Mouse (Mus musculus) CH12.LX (cell line): ENCODE results near the gene Gm1673. TPM values are rescaled to one million over a fixed set of nuclear protein-coding genes. Genes with fewer than 3 reads are reported as not detected.

Source experiments
- DNase-seq: peaks from one replicate; pipeline ENCODE4 v3.0.0-alpha.2; 2013; ENCODE audit errors: extremely low read depth
- H3K27ac ChIP-seq: 2 replicates; pipeline ENCODE4 v1.5.1; 2012; ENCODE audit warnings: low read depth, mild to moderate bottlenecking, control low read depth, moderate library complexity; ENCODE audit not compliant: insufficient read depth
- H3K27me3 ChIP-seq: replicated peaks from 2 replicates; pipeline ENCODE3; 2012; ENCODE audit warnings: inconsistent platforms
- H3K36me3 ChIP-seq, 2 experiments: replicated peaks in 1 of 2; 2 replicates each; pipeline versions ENCODE3 to v1.6.1; 2012; ENCODE audit warnings: inconsistent platforms in 1 of 2, low read length in 1 of 2, mild to moderate bottlenecking in 1 of 2, mixed read lengths in 1 of 2, moderate library complexity in 1 of 2; ENCODE audit not compliant: control insufficient read depth in 1 of 2, insufficient read depth in 1 of 2
- H3K4me1 ChIP-seq, 2 experiments: 2 replicates each; pipeline ENCODE4 v1.6.1; 2012; ENCODE audit warnings: inconsistent platforms in 1 of 2, moderate library complexity in 1 of 2; ENCODE audit not compliant: insufficient read depth in 2 of 2, control insufficient read depth in 1 of 2
- H3K4me2 ChIP-seq: 2 replicates; pipeline ENCODE4 v1.6.1; 2012; ENCODE audit warnings: low read depth, mild to moderate bottlenecking, control low read depth; ENCODE audit not compliant: poor library complexity, insufficient read depth, severe bottlenecking
- H3K4me3 ChIP-seq, 3 experiments: fragments of 150-350 bp in 1 of 3; sonication (generic) in 1 of 3; replicated peaks in 1 of 3; 2 replicates each; pipeline versions ENCODE3 to v1.5.1; 2011 to 2012; ENCODE audit warnings: low read depth in 2 of 3, low read length in 2 of 3, mild to moderate bottlenecking in 2 of 3, moderate library complexity in 2 of 3, control low read depth in 1 of 3, improper control_type of control experiment in 1 of 3, inconsistent platforms in 1 of 3, mixed read lengths in 1 of 3; ENCODE audit not compliant: poor library complexity in 1 of 3
- H3K79me2 ChIP-seq: replicated peaks from 2 replicates; pipeline ENCODE4 v1.6.1; 2012; ENCODE audit warnings: mild to moderate bottlenecking, moderate library complexity; ENCODE audit not compliant: control insufficient read depth, poor library complexity, insufficient read depth, severe bottlenecking; ENCODE audit errors: extremely low read depth
- H3K9ac ChIP-seq: 2 replicates; pipeline ENCODE4 v1.6.1; 2012; ENCODE audit warnings: low read depth, mild to moderate bottlenecking, control low read depth, moderate library complexity; ENCODE audit not compliant: insufficient read depth
- H3K9me3 ChIP-seq: replicated peaks from 2 replicates; pipeline ENCODE3; 2012; ENCODE audit warnings: low read length, inconsistent platforms, mixed read lengths
- BHLHE40 ChIP-seq: IDR thresholded peaks from 2 replicates; pipeline ENCODE4 v1.6.1; 2011; ENCODE audit warnings: mild to moderate bottlenecking, low read depth, low read length, improper control_type of control experiment
- CTCF ChIP-seq, 2 experiments: IDR thresholded peaks in 1 of 2; conservative IDR thresholded peaks in 1 of 2; 2 replicates each; pipeline ENCODE4 v1.5.1; 2011 to 2012; ENCODE audit warnings: low read depth in 2 of 2, low read length in 2 of 2, improper control_type of control experiment in 1 of 2, inconsistent platforms in 1 of 2, mild to moderate bottlenecking in 1 of 2, moderate library complexity in 1 of 2
- E2F4 ChIP-seq: IDR thresholded peaks from 2 replicates; pipeline ENCODE4 v1.6.1; 2011; ENCODE audit warnings: low read depth, low read length, improper control_type of control experiment; ENCODE audit not compliant: insufficient replicate concordance
- ELF1 ChIP-seq: IDR thresholded peaks from 2 replicates; pipeline ENCODE4 v1.6.1; 2014; ENCODE audit warnings: low read depth, mild to moderate bottlenecking, inconsistent platforms, low read length, improper control_type of control experiment
- EP300 ChIP-seq: IDR thresholded peaks from 2 replicates; pipeline ENCODE4 v1.6.1; 2011; ENCODE audit warnings: low read length, improper control_type of control experiment
- IRF4 ChIP-seq: IDR thresholded peaks from 2 replicates; pipeline ENCODE4 v1.6.1; 2014; ENCODE audit warnings: low read depth, mild to moderate bottlenecking, inconsistent platforms, low read length, improper control_type of control experiment
- JUND ChIP-seq: conservative IDR thresholded peaks from 2 replicates; pipeline ENCODE4 v1.6.1; 2011; ENCODE audit warnings: low read depth, low read length, improper control_type of control experiment
- MAFK ChIP-seq: IDR thresholded peaks from 2 replicates; pipeline ENCODE4 v1.6.1; 2011; ENCODE audit warnings: low read length, improper control_type of control experiment; ENCODE audit not compliant: insufficient replicate concordance
- MAZ ChIP-seq: IDR thresholded peaks from 2 replicates; pipeline ENCODE4 v1.6.1; 2012; ENCODE audit warnings: low read depth, mild to moderate bottlenecking, inconsistent platforms, low read length, improper control_type of control experiment, moderate library complexity
- MEF2A ChIP-seq: IDR thresholded peaks from 2 replicates; pipeline ENCODE4 v1.6.1; 2014; ENCODE audit warnings: low read depth, mild to moderate bottlenecking, inconsistent platforms, low read length, improper control_type of control experiment, borderline replicate concordance
- PAX5 ChIP-seq: IDR thresholded peaks from 2 replicates; pipeline ENCODE4 v1.6.1; 2012; ENCODE audit warnings: low read length, inconsistent platforms, mixed read lengths
- RCOR1 ChIP-seq: conservative IDR thresholded peaks from 2 replicates; pipeline ENCODE4 v1.6.1; 2012; ENCODE audit warnings: low read depth, mild to moderate bottlenecking, inconsistent platforms, low read length, improper control_type of control experiment
- SIN3A ChIP-seq: IDR thresholded peaks from 2 replicates; pipeline ENCODE4 v1.6.1; 2012; ENCODE audit warnings: low read length, improper control_type of control experiment, inconsistent platforms
- SMC3 ChIP-seq: IDR thresholded peaks from 2 replicates; pipeline ENCODE4 v1.6.1; 2011; ENCODE audit warnings: low read depth, low read length, improper control_type of control experiment
- TCF12 ChIP-seq: IDR thresholded peaks from 2 replicates; pipeline ENCODE4 v1.6.1; 2014; ENCODE audit warnings: low read depth, mild to moderate bottlenecking, inconsistent platforms, low read length, improper control_type of control experiment
- USF2 ChIP-seq: conservative IDR thresholded peaks from 2 replicates; pipeline ENCODE4 v1.6.1; 2011; ENCODE audit warnings: low read depth, low read length, improper control_type of control experiment
- ZC3H11A ChIP-seq: IDR thresholded peaks from 2 replicates; pipeline ENCODE4 v1.6.1; 2012; ENCODE audit warnings: low read depth, mild to moderate bottlenecking, inconsistent platforms, low read length, improper control_type of control experiment
- ZNF384 ChIP-seq: IDR thresholded peaks from 2 replicates; pipeline ENCODE4 v1.6.1; 2012; ENCODE audit warnings: low read depth, low read length, improper control_type of control experiment, inconsistent platforms
- dilution Hi-C: fragments of 300-500 bp; cut with MboI; formaldehyde crosslinking; loops from 2 replicates; pipeline ENCODE4 v1.14.3; 2020; ENCODE audit warnings: low sequenced_read_pairs; ENCODE audit not compliant: extremely low pct_unique_long_range_greater_than_20kb, extremely low pct_ligation_motif_present
- in situ Hi-C: fragments of 300-500 bp; cut with MboI; formaldehyde crosslinking; loops from 3 replicates; pipeline ENCODE4 v1.14.3; 2019; ENCODE audit warnings: low sequenced_read_pairs, low pct_ligation_motif_present, low pct_unique_long_range_greater_than_20kb, mixed read lengths
- polyA plus RNA-seq: library from polyadenylated mRNA; unstranded; fragments of >175 nt; gene quantifications from 2 replicates; pipeline ENCODE4 v1.2.1, GENCODE M21; 2012; ENCODE audit warnings: low read depth; ENCODE audit not compliant: insufficient read length
- total RNA-seq, 2 experiments: library from RNA; depleted of rRNA; stranded (reverse); fragments of 300-350 nt in 1 of 2; fragments of >200 nt in 1 of 2; gene quantifications; 2 replicates each; pipeline ENCODE4 v1.2.3; 2012 to 2014

Gm1673 gene
- total and polyA plus RNA-seq, 3 experiments, result not detected

- no peaks in the 10 kb centered on the region for H3K27me3 ChIP-seq
Observed at GRCm38 (mm10) chr5:34000809-34001208, 17.6 kb downstream of the Gm1673 start.

GRCm38 (mm10) chr5:34001401-34001800, 18.2 kb downstream of the Gm1673 start:
- DNase-seq, result no peak
- H3K79me2 ChIP-seq, result no peaks in the 10 kb centered on the region
- H3K9me3 ChIP-seq, result peaks cover 12% of the 10 kb centered on the region
- TF ChIP-seq MEF2A (no peak), ELF1 (no peak), E2F4 (no peak), JUND (no peak), ZNF384 (no peak), SIN3A (no peak), RCOR1 (no peak), MAFK (no peak), ZC3H11A (no peak), BHLHE40 (no peak), IRF4 (no peak), PAX5 (no peak)
- H3K4me3 ChIP-seq, result no peak overlapping the region
- no peaks in the 10 kb centered on the region for H3K36me3 ChIP-seq
- no peaks in the 10 kb centered on the region; a peak in 1 of 4 replicates for H3K4me1 ChIP-seq
- no peak overlapping the region for H3K9ac ChIP-seq
- no peak overlapping the region for H3K4me2 ChIP-seq
- H3K27ac ChIP-seq, result no peak overlapping the region
- dilution Hi-C loops, result no loop called here
- H3K27me3 ChIP-seq, result no peaks in the 10 kb centered on the region
- in situ Hi-C loops, result no loop called here

More at GRCm38 (mm10) chr5:34000809-34001208, 17.6 kb downstream of the Gm1673 start:
- no peaks in the 10 kb centered on the region for H3K79me2 ChIP-seq
- H3K36me3 ChIP-seq, result no peaks in the 10 kb centered on the region
- DNase-seq, result no peak
- no peak overlapping the region for H3K27ac ChIP-seq
- TF ChIP-seq USF2 (no peak), ELF1 (no peak), TCF12 (no peak), CTCF (conservative IDR thresholded peaks at IDR 0.05 in 1 of 2, IDR thresholded peaks at IDR 0.05 in 1 of 2; ENCODE audit: low read depth in 2 of 2, low read length in 2 of 2) (no peak), EP300 (no peak), SMC3 (no peak), MAZ (no peak), JUND (no peak), E2F4 (no peak)
- in situ Hi-C loops, result no loop called here
- no peak overlapping the region for H3K9ac ChIP-seq
- H3K9me3 ChIP-seq, result peaks cover 18% of the 10 kb centered on the region
- no peak overlapping the region for H3K4me3 ChIP-seq
- dilution Hi-C loops, result no loop called here
- H3K4me1 ChIP-seq, result no peaks in the 10 kb centered on the region; a peak in 1 of 4 replicates
- H3K4me2 ChIP-seq, result no peak overlapping the region
